Mouse (Mus musculus) CD4-positive, CD25-positive, alpha-beta regulatory T cell, adult 2 months (primary cell): Measurements from ENCODE around the gene Pde11a.
A peak's percentile ranks its signal among the peaks of the same experiment; 100 is the strongest.

Experiments
- DNase-seq: peaks from one replicate; pipeline ENCODE4 v3.0.0-alpha.2; 2012; ENCODE audit warnings: low read depth, low spot score

Pde11a gene

DNA sequence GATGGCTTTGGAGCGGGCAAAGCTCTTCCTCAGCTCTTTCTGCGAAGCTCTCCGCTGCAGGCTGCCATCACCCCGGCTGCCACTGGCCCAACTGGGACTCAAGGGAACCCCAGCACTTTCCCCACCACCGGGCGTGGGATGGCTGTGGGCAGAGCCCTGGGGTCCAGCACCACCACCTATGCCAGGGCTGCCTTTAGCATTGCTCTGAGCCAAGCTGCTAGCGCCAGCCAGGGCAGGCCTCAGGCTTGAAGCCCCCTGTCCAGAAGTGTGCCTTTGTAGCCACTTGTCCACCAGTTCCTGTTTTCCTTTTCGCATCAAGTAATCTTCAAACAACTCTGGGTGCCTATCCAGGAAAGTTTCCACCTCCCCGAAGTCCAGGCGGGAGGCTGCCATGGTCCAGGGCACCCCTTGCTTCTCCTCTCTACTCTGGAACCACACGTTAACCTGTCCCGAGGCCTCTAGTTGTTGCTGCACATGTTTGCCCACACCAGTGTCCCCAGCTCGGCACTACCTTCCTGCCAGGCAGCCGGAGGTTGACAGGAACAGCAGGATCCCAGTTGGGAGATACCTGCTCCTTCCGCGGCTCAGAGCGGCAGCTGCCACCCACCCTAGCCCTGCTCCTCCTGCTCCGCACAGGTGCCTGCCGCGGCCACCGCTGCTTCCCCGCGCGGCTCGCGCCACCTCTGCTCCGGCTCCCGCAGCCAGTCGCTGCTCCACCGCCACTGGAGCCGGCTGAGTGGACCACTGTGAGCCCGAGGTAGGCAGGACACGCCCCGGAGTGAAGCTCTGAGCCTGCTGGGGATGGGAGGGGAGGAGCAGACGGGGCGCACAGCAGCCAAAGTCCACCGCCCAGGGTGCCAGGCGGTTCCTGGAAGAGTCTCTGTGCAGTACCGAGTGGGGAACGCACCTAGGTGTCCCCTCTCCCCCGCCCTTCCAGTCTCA lies at the start of gene Pde11a:
Gene Pde11a (minus strand): TSS at position 560 of the 942 bp plus-strand sequence.
- peak; percentile 27 for DNase-seq

DNA sequence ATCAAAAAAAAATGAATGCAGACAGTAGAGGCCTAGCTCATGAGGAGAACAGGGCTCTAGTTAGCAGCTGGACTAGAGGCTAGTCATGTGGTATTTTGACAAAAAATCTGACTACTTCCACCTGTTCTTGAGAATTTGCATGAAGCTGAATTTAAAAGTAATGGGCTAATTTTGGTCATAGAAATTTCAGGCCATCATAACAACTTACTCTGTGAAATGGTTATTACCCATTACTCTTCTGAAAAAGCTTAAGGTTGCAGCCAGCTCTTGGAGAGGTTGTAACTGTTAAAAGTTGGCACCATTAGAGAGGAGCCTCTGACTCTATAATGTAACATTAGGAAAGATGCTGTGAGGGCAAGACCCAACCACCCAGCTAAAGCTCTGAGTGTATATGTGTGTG lies 48.0 kb upstream of the Pde11a start:
- no peak for DNase-seq

DNA sequence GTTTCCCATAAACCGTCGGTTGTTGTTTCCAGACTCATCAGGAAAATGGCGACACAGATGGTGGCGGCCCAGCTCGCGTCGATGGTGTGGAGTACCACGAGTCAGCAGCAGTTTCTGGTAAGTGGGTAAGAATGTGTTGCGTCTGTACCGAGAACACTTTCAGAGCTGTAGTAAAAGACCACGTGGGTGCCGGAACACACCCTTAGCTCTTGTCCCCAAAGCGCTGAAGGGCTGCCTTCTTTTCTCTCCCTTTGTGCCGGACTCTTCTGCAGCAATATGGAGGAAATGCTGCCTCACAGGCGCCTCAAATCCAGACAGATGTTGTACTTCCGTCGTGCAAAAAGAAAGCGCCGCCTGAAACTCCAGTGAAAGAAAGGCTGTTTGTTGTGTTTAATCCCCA lies 40.1 kb upstream of the Pde11a start:
- DNase-seq, result no peak

DNA sequence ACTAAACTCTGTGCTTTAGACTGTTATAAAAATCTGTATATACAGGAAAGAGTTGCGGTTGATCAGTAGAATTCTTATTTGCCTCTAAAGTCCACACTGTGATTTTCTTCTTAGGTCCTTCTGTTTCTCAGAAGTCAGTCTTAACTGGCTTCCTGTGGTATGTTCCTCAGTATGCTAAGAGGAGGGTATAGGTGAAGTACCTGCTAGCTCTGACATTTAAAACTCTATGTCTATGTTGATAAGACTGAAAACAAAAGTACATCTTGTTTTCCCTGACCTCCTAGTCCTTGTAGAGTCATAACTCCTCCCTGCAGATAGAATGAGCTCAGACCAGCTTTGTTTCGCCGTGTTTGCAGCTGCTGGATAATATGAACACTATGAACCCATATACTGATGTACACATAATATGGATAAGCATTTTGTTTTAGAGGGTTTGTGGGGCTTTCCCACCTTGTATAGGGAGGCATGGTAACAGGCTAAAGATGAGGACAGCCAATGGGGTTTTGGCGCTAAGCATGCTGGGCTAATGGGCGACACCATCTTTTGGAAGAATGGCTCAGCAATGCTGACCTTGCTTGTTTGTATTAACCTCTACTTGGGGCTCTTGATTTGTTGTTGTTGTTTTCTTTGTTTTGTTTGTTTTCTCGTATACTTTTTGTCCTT lies 36.1 kb upstream of the Pde11a start:
- DNase-seq, result peak; percentile 59

DNA sequence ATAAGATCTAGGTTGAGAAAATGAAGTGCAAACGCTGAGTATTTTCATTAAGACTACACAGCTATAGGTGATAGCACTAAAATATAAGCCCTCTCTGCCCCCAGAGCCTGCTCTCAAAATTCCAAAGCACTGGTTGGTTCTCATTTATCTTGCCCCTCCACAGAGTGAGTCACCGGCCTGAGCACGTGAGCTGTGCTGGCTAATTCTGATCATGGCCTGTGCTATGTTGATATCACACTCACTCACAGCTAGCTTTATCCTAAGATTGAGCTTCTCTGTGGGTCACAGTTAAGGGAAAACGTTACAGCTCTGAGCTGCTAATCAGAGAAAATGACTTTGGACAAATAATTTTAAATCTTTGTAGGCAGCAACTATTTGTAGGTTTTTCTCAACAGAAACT lies 33.7 kb upstream of the Pde11a start:
- DNase-seq, result no peak

DNA sequence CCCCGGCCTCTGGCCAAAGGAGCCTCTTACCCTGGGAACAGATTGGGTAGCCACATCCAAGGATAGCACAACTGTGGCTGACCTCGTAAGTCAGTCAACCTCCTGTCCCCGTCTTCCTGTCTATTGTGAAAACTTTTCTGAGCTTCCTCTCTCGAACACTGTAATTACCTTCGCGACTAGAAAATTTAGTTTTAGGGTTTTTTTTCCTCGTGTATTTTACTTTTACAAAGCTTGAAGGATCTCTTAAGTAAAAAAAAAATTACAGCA lies 32.0 kb upstream of the Pde11a start:
- DNase-seq, result no peak

DNA sequence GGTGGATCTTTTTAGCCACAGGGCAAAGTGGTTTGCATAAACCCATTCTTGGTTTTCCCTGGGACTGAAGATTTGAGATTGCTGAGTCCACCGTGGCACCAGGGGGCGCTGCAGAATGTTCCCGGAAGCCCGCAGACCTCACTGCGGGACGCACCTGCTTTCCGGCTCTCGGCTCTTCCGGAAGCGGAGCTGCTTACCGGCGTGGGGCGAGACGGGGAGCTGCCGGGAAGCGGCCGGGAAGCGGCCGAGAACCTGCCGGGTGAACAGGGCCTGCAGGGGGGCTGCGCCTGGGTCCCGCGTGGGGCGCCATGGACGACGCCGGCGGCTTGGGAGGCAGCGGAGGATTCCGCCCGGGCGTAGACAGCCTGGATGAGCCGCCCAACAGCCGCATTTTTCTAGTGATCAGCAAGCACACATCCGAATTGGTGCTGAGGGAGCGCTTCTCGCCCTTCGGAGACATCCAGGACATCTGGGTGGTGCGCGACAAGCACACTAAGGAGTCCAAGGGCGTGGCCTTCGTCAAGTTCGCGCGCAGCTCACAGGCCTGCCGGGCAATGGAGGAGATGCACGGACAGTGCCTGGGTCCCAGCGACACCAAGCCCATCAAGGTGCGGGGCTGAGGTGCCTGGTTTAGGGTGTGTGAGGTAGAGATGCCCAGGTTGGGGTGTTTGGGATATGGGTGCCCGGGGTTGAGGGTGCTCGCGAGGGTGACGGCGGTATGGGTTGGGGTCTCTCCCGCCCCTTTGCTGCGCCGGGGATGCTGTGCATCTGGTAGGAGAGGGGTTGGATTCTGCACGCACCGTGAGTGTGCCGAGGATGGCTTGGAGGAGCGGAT lies 31.5 kb upstream of the Pde11a start, which contains the start of gene Rbm45:
Gene Rbm45 (plus strand): TSS at position 164 of the 835 bp plus-strand sequence.
- peak; percentile 94 for DNase-seq

DNA sequence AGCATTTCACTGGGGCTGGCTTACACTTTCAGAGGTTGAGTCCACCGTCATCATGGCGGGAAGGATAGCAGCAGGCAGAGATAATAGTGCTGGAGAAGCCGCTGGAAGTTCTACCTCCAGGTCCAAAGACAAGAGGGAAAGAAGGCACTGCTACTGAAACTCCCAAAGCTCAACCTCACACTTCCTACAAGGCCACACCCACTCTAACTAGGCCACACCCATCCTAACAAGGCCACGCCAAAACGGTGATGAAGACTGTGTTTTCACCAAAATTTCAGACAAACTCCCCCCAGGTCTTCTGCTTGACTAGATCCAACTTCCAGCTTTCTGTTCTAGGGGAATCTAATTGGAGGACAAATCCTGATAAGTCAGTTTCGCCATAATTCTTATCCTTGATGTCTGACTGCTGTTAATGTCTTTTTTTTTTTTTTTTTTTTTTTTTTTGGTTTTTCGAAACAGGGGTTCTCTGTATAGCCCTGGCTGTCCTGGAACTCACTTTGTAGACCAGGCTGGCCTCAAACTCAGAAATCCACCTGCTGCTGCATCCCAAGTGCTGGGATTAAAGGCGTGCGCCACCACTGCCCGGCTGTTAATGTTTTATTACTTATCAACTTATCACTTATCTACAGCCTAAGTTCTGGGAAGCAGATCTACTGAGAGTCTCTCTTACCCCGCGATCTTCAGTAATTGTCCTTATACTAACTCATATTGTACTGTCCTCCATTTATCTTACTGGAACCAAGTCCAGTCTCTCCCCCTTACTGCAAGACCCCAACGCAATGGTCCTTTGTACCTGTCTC lies 30.5 kb upstream of the Pde11a start:
- DNase-seq, result peak; percentile 38

DNA sequence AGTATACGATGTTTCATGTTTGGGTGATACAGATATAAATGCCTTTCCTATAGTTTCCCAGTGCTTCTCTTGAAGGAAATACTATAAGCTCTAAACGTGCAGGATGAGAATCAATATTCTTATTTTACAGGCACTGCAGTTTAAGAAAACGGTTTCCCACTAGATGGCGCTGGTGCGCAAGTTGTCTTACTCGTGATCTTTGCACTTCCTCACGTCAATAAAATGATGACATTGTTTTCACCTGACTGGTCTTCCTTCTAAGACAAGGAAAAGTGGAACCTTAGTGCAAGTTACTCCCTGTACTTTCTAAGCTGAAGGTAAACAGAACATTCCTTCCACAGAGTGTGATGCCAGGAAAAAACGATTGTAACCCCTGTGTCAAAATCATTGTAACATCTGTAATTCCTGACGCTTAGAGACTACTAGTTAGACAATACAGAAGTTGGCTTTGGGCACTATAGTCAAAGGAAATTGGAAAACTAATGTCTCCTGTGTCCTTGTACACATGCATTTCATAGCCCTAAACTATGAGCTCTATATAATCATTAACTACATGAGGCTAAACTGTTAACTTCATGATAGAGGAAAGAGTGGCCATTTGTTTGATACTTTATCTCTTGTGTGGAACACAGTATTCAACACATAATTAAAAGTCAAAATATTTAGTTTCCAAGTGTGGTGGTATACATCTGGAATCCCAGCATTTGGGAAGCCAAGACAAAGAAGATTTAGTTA lies 28.8 kb upstream of the Pde11a start:
- peak; percentile 91 for DNase-seq

DNA sequence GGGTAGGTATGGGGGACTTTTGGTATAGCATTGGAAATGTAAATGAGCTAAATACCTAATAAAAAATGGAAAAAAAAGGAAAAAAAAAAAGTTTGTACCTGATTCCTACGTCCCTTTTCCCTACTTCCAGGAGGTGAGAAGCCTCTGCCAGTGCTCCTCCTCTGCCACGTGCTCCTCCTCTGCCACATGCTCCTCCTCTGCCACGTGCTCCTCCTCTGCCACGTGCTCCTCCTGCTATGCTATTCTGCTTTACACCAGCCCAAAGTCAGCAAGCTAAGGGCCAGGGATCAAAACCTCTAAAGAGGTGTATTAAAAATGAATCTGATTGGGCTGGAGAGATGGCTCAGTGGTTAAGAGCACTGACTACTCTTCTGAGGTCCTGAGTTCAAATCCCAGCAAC lies 27.2 kb upstream of the Pde11a start:
- DNase-seq, result no peak

DNA sequence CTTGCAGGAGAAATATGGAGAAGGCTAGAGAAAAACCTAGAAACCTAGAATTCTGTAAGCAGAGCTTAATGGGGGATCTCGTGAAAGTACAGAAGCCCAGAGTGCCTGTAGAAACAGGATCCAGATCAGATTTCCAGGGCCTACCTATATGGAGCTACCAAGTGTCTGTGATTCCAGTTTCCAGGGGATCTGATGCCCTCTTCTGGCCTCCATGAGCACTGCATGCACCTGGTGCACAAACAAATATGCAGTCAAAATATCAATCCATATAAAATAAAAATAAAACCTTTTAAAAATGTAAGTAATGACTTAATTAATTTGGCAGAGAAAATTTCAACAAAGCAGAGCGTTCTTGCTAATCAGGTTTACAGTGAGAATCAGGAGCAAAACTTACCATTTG lies 23.5 kb upstream of the Pde11a start:
- peak; percentile 26 for DNase-seq

DNA sequence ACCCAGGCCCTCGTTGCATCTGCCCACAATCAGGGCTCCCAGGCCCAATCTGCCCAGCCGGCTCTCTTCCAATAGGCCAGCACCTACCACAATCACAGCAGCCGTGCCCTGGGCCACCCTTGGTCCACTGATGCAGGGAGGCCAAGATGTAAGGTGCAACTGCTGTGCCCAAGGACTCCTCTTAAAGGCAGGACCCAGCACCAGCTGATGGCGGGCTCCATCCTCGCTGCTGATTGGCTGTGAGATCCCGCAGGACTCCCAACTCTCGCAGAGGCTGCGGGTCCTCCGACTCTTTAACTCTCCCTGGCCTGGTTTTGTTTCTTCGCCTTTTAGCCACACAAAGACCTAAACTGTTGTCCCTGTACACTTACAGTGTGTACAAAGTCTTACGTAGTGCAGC lies 21.7 kb upstream of the Pde11a start, which contains the start of gene Cyct:
Gene Cyct (minus strand): TSS at position 225 of the 400 bp plus-strand sequence.
- DNase-seq, result no peak

DNA sequence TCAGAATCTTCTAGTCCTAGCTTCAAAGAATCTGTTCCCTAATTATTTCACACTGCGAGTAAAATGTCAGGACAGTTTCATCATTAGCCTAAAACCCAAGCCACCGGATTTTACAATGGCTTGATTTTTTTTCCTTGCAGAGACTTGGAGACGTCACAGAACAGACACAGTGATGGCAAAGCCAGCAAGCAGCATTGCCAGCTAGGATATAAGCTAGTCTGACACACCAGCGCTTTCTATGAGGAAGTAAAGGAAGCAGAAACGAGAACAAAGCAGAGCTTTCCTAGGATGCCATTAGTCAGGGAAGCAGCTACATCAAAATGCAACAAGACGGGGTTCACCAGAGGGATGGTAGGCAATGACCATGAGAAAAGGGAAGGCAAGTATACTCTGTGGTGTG lies 9.3 kb upstream of the Pde11a start:
- no peak for DNase-seq

DNA sequence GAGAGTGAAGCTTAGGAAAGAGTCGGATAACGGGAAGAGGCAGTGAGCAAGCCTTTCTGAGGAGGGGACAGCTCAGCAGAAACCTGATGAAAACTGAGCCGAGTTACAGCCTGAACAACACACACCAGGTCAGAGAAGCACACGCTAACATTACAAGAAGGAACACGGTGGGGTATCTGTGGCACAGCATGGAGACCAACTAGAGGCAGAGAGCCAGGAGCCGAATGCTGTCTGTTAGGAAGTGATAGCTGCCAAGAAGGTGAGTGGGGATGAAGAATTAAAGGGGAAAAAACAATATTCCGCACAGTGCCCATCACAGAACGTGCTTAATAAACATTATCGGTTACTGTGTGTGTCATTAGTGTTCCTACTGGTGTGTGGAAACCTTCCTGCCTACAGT lies 3.6 kb upstream of the Pde11a start:
- DNase-seq, result no peak

DNA sequence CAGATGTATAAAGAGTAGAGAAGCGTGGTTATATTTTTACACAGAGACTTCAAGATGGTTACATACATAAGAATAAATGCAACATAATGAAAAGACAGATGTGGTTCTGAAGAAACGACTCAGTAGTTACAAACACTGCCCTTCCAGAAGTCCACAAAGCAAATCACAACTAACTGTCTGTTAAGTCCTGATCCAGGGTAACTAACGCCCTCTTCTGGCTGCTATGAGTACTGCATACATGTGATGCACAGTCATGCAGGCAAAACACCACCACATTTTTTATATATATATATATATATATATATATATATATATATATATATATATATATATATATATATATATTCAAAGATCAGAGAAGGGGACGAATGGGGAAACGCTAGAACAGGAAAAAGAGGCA lies 4.0 kb downstream of the Pde11a start:
- peak; percentile 45 for DNase-seq

DNA sequence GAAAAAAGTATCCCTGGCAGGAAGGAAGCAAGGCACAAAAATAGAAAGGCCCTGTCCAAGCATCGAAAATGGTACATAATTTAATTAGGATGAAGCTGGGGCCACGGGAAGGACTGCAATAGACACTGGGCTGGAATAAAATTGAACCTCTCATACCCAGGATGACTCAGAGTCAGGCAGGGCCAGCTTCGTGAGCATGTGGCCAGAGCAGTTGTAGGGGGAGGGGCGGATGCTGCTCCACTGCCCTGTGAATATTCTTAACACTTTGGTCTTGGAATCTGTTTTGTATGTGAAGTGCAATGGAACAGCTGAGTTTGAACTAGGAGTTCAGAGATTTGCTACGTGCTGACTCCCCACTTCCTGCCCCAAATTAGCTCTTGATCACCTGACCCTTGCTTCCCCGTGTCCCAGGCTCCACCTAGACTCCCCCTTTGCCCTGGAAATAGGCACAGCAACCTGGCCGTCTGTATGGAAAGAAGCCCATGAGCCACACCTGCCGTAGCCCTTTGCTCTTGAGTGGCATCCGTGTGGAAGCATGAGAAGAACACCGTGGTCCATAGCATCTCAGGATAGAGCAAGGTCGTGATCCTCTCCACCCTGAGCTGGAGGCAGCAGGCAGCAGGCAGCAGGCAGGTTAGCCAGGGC lies 6.3 kb downstream of the Pde11a start:
- no peak for DNase-seq

DNA sequence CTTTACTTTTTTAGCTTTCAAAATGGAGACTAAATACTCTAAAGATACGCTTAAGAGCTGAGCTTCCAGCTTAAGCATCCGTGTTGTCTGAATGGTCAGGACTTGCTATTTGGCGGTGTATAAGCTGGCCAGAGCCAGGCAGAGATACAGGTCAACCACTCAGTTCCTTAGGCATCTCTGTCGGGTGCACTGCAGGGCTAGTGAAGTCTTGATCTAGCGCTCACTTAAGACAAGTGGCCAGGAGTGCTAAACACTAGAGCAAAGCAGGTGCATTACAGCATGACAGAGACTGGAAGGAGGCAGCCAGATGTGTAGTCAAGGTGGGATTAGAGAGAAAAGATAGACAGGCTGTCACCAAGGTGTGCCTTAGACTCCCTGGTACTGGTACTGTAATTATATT lies 8.5 kb downstream of the Pde11a start:
- no peak for DNase-seq

DNA sequence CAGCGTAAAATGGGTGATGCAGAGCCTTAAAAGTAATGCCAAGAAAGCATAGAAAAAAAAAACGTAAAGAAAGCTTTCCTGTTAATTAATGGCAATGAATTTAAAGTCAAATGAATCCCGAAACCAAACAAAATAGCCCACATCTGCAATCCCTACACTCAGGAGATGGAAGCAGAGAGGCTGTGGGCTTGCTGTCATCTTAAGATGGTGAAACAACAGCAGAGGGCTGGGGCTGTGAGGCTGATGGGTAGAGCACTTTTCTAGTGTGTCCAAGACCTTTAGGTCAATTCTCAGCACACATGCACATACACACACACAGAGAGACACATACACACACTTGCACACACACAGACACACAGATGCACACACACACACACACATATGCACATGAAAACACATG lies 12.4 kb downstream of the Pde11a start:
- no peak for DNase-seq

DNA sequence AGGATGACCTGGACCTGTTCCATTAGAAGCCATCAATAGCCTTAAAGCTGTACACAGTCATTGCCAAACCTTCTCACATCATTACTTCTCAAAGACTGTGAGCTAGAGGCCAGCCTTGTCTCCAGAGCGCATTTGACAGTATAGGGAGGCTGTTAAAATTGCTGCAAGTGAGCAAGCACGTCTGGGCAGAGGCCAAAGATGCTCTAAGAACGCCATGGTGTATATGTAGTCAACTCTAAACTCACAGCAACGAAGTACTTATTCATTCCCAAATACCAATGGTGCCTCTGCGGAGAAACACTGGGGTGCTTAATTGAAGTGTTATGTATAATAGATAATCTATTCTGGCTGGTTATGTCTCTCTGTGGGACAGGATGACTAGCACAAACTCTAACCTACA lies 14.1 kb downstream of the Pde11a start:
- no peak for DNase-seq

DNA sequence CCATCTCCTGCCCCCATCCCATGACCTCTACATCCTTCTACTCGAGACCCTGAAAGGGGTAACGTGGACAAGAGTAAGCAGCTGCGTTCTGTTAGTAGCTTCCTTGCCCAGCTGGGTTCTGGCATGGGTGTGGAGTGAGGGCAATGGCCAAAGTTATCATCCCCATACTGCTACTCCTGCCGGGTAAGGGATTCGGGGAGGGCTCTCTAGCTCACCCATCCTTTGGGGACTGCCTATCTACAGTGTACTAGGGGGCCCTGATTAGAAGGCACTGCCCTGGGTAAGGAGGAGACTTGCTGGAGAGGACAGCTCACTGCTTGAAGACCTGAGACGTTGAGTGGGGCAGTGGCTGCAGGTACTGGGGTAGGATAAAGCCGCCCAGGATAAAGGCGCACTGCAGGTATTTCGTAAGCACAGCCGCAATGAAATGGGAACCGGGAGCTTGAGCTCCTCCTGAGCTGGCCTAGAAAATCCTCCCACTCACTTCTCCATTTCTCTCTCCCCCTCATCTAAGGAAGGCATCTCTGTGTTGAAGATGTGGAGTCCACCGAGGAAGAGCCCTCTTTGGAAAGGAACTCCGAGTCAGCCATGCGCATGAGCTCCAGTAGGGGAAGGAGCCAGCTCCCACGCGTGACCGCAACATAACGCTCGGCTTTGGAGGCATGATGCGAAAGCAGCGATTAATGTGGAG lies 15.2 kb downstream of the Pde11a start:
- no peak for DNase-seq
